Mouse (Mus musculus) stomach, embryonic 16.5 days (tissue): ENCODE data around the gene Pole3. TPM values are rescaled to one million over a fixed set of nuclear protein-coding genes. Genes with fewer than 3 reads are reported as not detected.

Experiments used
- ATAC-seq: fragments of 200-750 bp; cut with Nextera tagmentation; 2 replicates; pipeline ENCODE4 v1.8.0; 2017; ENCODE audit warnings: moderate number of reproducible peaks, moderate TSS enrichment; ENCODE audit not compliant: insufficient read depth, low FRiP score
- H3K27ac ChIP-seq: fragments of 300-500 bp; sonication (generic); 2 replicates; pipeline ENCODE4 v1.5.1; 2014; ENCODE audit warnings: low read length
- H3K27me3 ChIP-seq: fragments of 300-500 bp; sonication (generic); 2 replicates; pipeline ENCODE4 v1.6.1; 2014; ENCODE audit warnings: low read length, control low read depth, mixed read lengths; ENCODE audit not compliant: control insufficient read depth, insufficient read depth
- H3K36me3 ChIP-seq: fragments of 300-500 bp; sonication (generic); 2 replicates; pipeline ENCODE4 v1.6.1; 2014; ENCODE audit warnings: low read length; ENCODE audit not compliant: control insufficient read depth, insufficient read depth
- H3K4me1 ChIP-seq: fragments of 300-500 bp; sonication (generic); 2 replicates; pipeline ENCODE4 v1.6.1; 2014; ENCODE audit warnings: low read length, control low read depth, mixed read lengths; ENCODE audit not compliant: control insufficient read depth, insufficient read depth
- H3K4me2 ChIP-seq: fragments of 300-500 bp; sonication (generic); 2 replicates; pipeline ENCODE4 v1.6.1; 2014; ENCODE audit warnings: low read depth, low read length, mixed read lengths
- H3K4me3 ChIP-seq: fragments of 300-500 bp; sonication (generic); replicated peaks from 2 replicates; pipeline ENCODE4 v1.5.1; 2014; ENCODE audit warnings: mild to moderate bottlenecking, low read length
- H3K9ac ChIP-seq: fragments of 300-500 bp; sonication (generic); 2 replicates; pipeline ENCODE4 v1.6.1; 2014; ENCODE audit warnings: low read length
- H3K9me3 ChIP-seq: fragments of 300-500 bp; sonication (generic); replicated peaks from 2 replicates; pipeline ENCODE4 v1.6.1; 2016; ENCODE audit warnings: low read length, control low read depth; ENCODE audit not compliant: control insufficient read depth
- WGBS: fragments of 180-500 bp; shearing (Covaris S2); extraction: QIAGEN DNeasy Blood & Tissue Kit; methylation state at CpG from one replicate; pipeline ENCODE4 v1.1.7; 2014; 5-methylcytosine and 5-hydroxymethylcytosine counted together
- polyA plus RNA-seq: library from polyadenylated mRNA; unstranded; fragments of >200 nt; fragmentation: Nextera tagmentation; extraction: Ambion mirVana; gene quantifications from 2 replicates; pipeline ENCODE4 v1.2.1, GENCODE M21; 2015

Gene Pole3
- polyA plus RNA-seq, 1 experiment from 2014 or later = 76.0 TPM

- WGBS = 47% methylated on average over 7 of the region's 7 CpGs
- Histone ChIP-seq H3K9ac (no peak overlapping the region), H3K4me1 (peaks cover 10% of the 10 kb centered on the region; the same call in 1 of the 2 replicates), H3K27me3 (no peaks in the 10 kb centered on the region), H3K4me3 (no peak overlapping the region), H3K9me3 (no peaks in the 10 kb centered on the region), H3K36me3 (peaks cover 14% of the 10 kb centered on the region; the same call in 1 of the 2 replicates), H3K4me2 (peak overlapping the region; percentile 76), H3K27ac (peak overlapping the region; percentile 92)
- ATAC-seq = no peak
Observed at GRCm38 (mm10) chr4:62502969-62503368, 21.9 kb downstream of the Pole3 start.

GRCm38 (mm10) chr4:62501964-62502732, 22.7 kb downstream of the Pole3 start:
- Histone ChIP-seq H3K9me3 (no peaks in the 10 kb centered on the region), H3K27ac (peak overlapping the region; percentile 92), H3K4me2 (peak overlapping the region; percentile 76), H3K4me3 (peak overlapping the region; percentile 78), H3K36me3 (peaks cover 14% of the 10 kb centered on the region; the same call in 1 of the 2 replicates), H3K27me3 (no peaks in the 10 kb centered on the region), H3K4me1 (peaks cover 10% of the 10 kb centered on the region; the same call in 1 of the 2 replicates), H3K9ac (peak overlapping the region; percentile 84)
- WGBS = 2% methylated on average over 38 of the region's 38 CpGs
- peak; percentile 91 for ATAC-seq

GRCm38 (mm10) chr4:62501534-62501933, 23.3 kb downstream of the Pole3 start:
- H3K4me3 ChIP-seq = peak overlapping the region; percentile 78
- under 1% methylated on average over 7 of the region's 7 CpGs for WGBS
- peaks cover 14% of the 10 kb centered on the region; the same call in 1 of the 2 replicates for H3K4me1 ChIP-seq
- H3K27ac ChIP-seq = peak overlapping the region; percentile 92
- no peaks in the 10 kb centered on the region for H3K27me3 ChIP-seq
- H3K9me3 ChIP-seq = no peaks in the 10 kb centered on the region
- peak overlapping the region; percentile 84 for H3K9ac ChIP-seq
- ATAC-seq = peak; percentile 28; the same call in 1 of the 2 replicates
- H3K36me3 ChIP-seq = peaks cover 14% of the 10 kb centered on the region; the same call in 1 of the 2 replicates
- H3K4me2 ChIP-seq = peak overlapping the region; percentile 76

GRCm38 (mm10) chr4:62500799-62501198, 24.1 kb downstream of the Pole3 start:
- Histone ChIP-seq H3K4me2 (peak overlapping the region; percentile 76), H3K27ac (peak overlapping the region; percentile 92), H3K9me3 (no peaks in the 10 kb centered on the region), H3K36me3 (peaks cover 14% of the 10 kb centered on the region; the same call in 1 of the 2 replicates), H3K9ac (no peak overlapping the region), H3K27me3 (no peaks in the 10 kb centered on the region), H3K4me1 (peaks cover 18% of the 10 kb centered on the region; the same call in 1 of the 2 replicates), H3K4me3 (peak overlapping the region; percentile 21)
- no peak for ATAC-seq
- whole genome bisulfite sequencing = 71% methylated on average over 4 of the region's 4 CpGs

GRCm38 (mm10) chr4:62496815-62497214, 28.1 kb downstream of the Pole3 start:
- ATAC-seq = no peak
- H3K36me3 ChIP-seq = peaks cover 14% of the 10 kb centered on the region; the same call in 1 of the 2 replicates
- no peak overlapping the region for H3K4me2 ChIP-seq
- no peaks in the 10 kb centered on the region for H3K27me3 ChIP-seq
- H3K9ac ChIP-seq = no peak overlapping the region
- H3K27ac ChIP-seq = no peak overlapping the region
- H3K9me3 ChIP-seq = no peaks in the 10 kb centered on the region
- no peak overlapping the region for H3K4me3 ChIP-seq
- WGBS = 46% methylated on average over 8 of the region's 8 CpGs
- peaks cover 13% of the 10 kb centered on the region; the same call in 1 of the 2 replicates for H3K4me1 ChIP-seq

GRCm38 (mm10) chr4:62495946-62496345, 28.9 kb downstream of the Pole3 start:
- Histone ChIP-seq H3K36me3 (peaks cover 14% of the 10 kb centered on the region; the same call in 1 of the 2 replicates), H3K4me3 (no peak overlapping the region), H3K9ac (no peak overlapping the region), H3K27ac (no peak overlapping the region), H3K4me1 (peaks cover 12% of the 10 kb centered on the region; the same call in 1 of the 2 replicates), H3K27me3 (no peaks in the 10 kb centered on the region), H3K4me2 (no peak overlapping the region), H3K9me3 (no peaks in the 10 kb centered on the region)
- WGBS = 63% methylated on average over 8 of the region's 8 CpGs
- no peak for ATAC-seq

GRCm38 (mm10) chr4:62494230-62494629, 30.6 kb downstream of the Pole3 start:
- no peak for ATAC-seq
- Histone ChIP-seq H3K36me3 (peaks cover 7% of the 10 kb centered on the region; the same call in 1 of the 2 replicates), H3K27ac (no peak overlapping the region), H3K4me1 (peaks cover 9% of the 10 kb centered on the region; the same call in 1 of the 2 replicates), H3K9me3 (no peaks in the 10 kb centered on the region), H3K9ac (no peak overlapping the region), H3K4me3 (no peak overlapping the region), H3K4me2 (no peak overlapping the region), H3K27me3 (no peaks in the 10 kb centered on the region)
- 65% methylated on average over 9 of the region's 9 CpGs for WGBS

- WGBS = 78% methylated on average over 2 of the region's 2 CpGs
- Histone ChIP-seq H3K9me3 (no peaks in the 10 kb centered on the region), H3K4me3 (no peak overlapping the region), H3K27me3 (no peaks in the 10 kb centered on the region), H3K9ac (no peak overlapping the region), H3K4me2 (no peak overlapping the region), H3K27ac (no peak overlapping the region), H3K36me3 (no peaks in the 10 kb centered on the region), H3K4me1 (peaks cover 9% of the 10 kb centered on the region; the same call in 1 of the 2 replicates)
- no peak for ATAC-seq
Observed at GRCm38 (mm10) chr4:62492682-62493081, 32.2 kb downstream of the Pole3 start.

GRCm38 (mm10) chr4:62487914-62488313, 37.0 kb downstream of the Pole3 start:
- no peak overlapping the region for H3K9ac ChIP-seq
- WGBS = 89% methylated on average over 2 of the region's 2 CpGs
- peaks cover 3% of the 10 kb centered on the region; the same call in 1 of the 2 replicates for H3K4me1 ChIP-seq
- no peaks in the 10 kb centered on the region for H3K27me3 ChIP-seq
- no peak overlapping the region for H3K4me3 ChIP-seq
- no peaks in the 10 kb centered on the region for H3K9me3 ChIP-seq
- H3K36me3 ChIP-seq = no peaks in the 10 kb centered on the region
- H3K27ac ChIP-seq = no peak overlapping the region
- ATAC-seq = no peak
- no peak overlapping the region for H3K4me2 ChIP-seq
